Mouse (Mus musculus): Measurements from ENCODE around the gene Prkcd.

DNA sequence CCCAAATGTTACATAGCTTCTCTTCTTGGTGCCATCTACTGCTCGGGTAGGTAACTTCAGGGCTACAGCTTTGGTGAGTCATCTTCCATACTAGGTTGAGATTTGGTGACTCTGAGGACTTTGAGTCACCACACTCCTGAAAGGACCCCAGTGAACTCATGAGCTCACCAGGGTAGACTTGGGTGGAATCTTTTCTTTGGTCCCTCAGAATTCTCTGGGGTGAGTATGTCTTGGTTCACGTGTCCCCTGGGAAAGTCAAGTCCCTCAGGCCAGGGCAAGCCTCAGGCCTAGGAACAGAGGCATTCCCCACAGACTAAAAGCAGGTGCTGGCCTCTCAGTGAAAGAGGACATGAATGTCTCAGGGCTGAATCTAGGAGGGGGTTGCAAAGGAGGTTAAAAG, 41.9 kb downstream of the Prkcd start:
- TF ChIP-seq CTCF (IDR thresholded peaks at IDR 0.05; ENCODE audit: extremely low read depth, insufficient read length, insufficient replicate concordance, low read depth, low read length), result no peak
- no peak for TF ChIP-seq POLR2A (IDR thresholded peaks at IDR 0.05; ENCODE audit: low read depth, low read length)

Measured in small intestine, adult 2 months (tissue).